Mouse (Mus musculus) heart, postnatal 0 days (tissue): ENCODE results near the gene Rtl6.

ENCODE experiments used
- CTCF ChIP-seq: IDR thresholded peaks from 2 replicates; pipeline ENCODE4 v1.5.1; 2016; ENCODE audit warnings: antibody characterized with exemption, control low read depth, low read depth
- EP300 ChIP-seq: IDR thresholded peaks from 2 replicates; pipeline ENCODE4 v1.6.1; 2016; ENCODE audit warnings: antibody characterized with exemption, low read depth

DNA sequence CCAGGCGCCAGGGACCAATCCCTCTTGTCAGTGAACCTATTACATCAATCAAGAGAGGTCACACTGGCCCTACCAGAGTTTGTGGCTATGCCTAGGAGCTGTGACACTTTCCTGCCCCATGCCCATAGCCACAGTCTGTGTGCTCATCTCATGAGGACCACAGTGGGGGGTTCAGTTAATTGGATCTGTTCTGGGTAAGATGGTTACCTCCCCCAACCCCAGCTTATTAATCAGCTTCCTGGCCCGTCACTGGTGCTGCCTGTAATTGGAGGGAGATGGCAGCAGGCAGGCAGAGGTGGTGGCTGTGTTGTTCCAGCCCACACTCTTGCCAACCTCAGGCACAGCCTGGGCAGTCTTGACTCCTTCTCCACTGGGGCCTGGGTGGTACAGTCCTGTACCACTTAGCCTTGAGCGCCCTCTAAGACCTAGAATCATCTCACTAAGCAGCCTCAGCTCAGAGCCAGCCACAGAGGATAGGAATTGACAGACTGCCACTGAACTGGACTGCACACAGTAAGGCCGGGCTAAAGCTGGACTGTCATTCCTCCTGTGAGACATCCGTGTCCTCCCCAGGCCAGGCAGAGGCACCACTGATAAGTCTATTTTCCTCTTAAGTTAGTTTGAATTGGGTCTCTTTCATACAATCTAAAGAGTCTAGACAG lies 32.3 kb downstream of the Rtl6 start:
- no peak for TF ChIP-seq CTCF
- no peak for TF ChIP-seq EP300
